Mouse (Mus musculus): ENCODE results near the gene Bglap2. TPM values are rescaled to one million over a fixed set of nuclear protein-coding genes. Genes with fewer than 3 reads are reported as not detected.
"Not testable (repeated sequence)": the region's sequence is repeated elsewhere in the genome, so short reads cannot be mapped to it uniquely, and the experiment has no call there.

The Bglap2 gene
- polyA plus RNA-seq, 1 experiment from 2014 or later, result not detected

- Histone ChIP-seq H3K4me1 (peaks cover 33% of the 10 kb centered on the region), H3K36me3 (peaks cover 49% of the 10 kb centered on the region), H3K4me3 (peak overlapping the region; percentile 71), H3K27ac (peak overlapping the region; percentile 72), H3K9me3 (no peaks in the 10 kb centered on the region), H3K9ac (peak overlapping the region; percentile 53), H3K27me3 (no peaks in the 10 kb centered on the region), H3K4me2 (replicated peaks) (peak overlapping the region; percentile 68)
- WGBS, result 22% methylated on average over 7 of the region's 7 CpGs
- ATAC-seq (ENCODE audit: low FRiP score, low read depth), result no peak
Measured at GRCm38 (mm10) chr3:88410645-88411031, 32.1 kb upstream of the Bglap2 start.

DNA sequence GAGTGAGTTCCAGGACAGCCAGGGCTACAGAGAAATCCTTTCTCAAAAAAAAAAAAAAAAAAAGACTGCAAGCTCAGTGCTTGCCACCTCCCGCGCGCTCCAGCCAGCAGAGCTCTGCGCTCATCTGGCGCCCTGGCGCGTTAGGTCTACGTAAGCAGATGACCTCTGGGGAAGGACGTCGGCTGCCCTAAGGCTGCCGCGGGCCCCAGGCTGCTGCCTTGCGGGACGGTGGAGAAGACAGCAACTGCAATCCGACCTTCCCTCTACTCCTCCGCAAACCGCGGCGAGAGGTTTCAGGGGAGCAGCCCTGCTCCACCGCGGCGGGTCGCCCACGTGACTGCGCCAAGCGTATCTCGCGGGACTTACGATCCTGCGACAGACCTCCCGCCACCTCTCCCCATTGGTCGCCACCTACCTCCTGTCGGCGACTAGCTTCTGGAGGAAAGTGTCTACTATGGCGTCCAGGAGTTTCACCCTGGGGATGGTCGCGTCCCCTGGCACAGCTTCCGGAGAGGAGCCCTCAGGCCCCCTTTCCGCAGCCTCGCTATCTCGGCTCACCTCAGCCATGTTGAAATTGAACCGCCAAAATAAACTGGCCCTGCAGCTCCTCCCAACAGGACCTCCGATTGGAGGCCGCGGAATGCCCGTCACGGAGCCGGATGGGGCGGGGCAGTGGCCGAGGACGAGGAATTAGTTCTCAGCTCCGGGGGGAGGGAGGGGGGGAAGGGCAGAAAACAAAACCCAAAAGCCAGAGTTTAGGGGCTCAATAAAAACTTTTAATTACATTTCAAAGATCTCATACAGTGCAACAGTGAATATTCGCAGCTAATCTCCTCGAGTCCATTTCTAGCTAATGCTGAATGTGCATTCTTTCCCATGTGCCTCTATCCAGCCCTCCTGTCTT is 31.5 kb upstream of the Bglap2 start, which contains the start of gene Pmf1:
TSS of gene Pmf1 (minus strand) at position 591 of the 904 bp plus-strand sequence.
- Histone ChIP-seq H3K4me2 (replicated peaks) (peak within 1 kb of the TSS; percentile 68), H3K27ac (peak within 1 kb of the TSS; percentile 88), H3K36me3 (peaks cover 42% of the 10 kb centered on the region), H3K27me3 (no peaks in the 10 kb centered on the region), H3K9me3 (no peaks in the 10 kb centered on the region), H3K9ac (peak within 1 kb of the TSS; percentile 92), H3K4me1 (peaks cover 33% of the 10 kb centered on the region), H3K4me3 (peak within 1 kb of the TSS; percentile 71)
- ATAC-seq (ENCODE audit: low FRiP score, low read depth), result peak; percentile 94
- WGBS, result under 1% methylated on average over 54 of the region's 54 CpGs

DNA sequence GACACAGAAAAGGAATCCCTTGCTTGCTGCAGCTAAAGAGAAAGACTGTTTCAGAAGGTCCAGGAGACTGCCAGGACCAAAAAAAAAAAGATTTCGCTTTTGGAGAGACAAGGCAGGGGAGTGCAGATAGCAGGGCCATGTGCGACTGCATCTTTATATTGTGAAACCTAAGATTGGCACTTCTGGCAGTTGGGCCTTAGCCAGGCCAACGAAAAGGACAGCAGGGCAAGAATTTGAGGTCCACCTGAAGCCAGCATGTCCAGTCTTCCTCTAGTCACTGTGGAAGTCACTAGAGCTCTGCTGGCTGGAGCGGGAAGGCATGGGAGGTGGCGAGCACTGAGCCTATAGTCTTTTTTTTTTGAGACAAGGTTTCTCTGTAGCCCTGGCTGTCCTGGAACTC is 30.5 kb upstream of the Bglap2 start:
- Histone ChIP-seq H3K9me3 (no peaks in the 10 kb centered on the region), H3K4me3 (peak overlapping the region; percentile 71), H3K27me3 (no peaks in the 10 kb centered on the region), H3K27ac (no peak overlapping the region), H3K36me3 (peaks cover 40% of the 10 kb centered on the region), H3K4me2 (replicated peaks) (peak overlapping the region; percentile 68), H3K9ac (peak overlapping the region; percentile 92), H3K4me1 (peaks cover 33% of the 10 kb centered on the region)
- ATAC-seq (ENCODE audit: low FRiP score, low read depth), result no peak
- 71% methylated on average over 5 of the region's 5 CpGs for whole genome bisulfite sequencing

DNA sequence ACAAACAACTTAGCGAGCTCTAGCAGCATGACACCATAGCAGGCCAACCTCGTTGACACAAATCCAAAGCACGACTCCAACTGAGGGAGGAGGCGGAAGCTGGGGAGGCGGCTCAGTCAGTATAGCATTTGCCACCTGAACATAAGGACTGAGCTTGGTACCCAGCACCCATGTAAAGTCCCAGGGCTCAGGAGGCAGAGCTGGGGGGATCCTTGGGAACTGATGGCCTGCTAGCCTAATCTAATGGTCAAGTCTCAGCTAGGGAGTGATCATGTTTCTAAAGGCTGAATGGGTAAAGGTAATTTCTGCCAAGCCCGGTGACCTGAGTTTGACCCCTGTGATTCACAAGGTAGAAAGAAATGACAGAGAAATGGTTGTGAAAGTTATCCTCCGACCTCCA is 29.0 kb upstream of the Bglap2 start:
- Histone ChIP-seq H3K4me3 (no peak overlapping the region), H3K4me1 (peaks cover 33% of the 10 kb centered on the region), H3K4me2 (replicated peaks) (no peak overlapping the region), H3K27ac (no peak overlapping the region), H3K36me3 (peaks cover 38% of the 10 kb centered on the region), H3K27me3 (no peaks in the 10 kb centered on the region), H3K9me3 (no peaks in the 10 kb centered on the region), H3K9ac (no peak overlapping the region)
- ATAC-seq (ENCODE audit: low FRiP score, low read depth), result no peak
- 60% methylated on average over 7 of the region's 7 CpGs for WGBS

- no peak overlapping the region for H3K9ac ChIP-seq
Measured at GRCm38 (mm10) chr3:88407090-88407489, 28.6 kb upstream of the Bglap2 start.

GRCm38 (mm10) chr3:88403522-88404230 is 25.2 kb upstream of the Bglap2 start:
- H3K4me3 ChIP-seq, result no peak overlapping the region
- H3K4me2 ChIP-seq (replicated peaks), result no peak overlapping the region
- H3K27me3 ChIP-seq, result no peaks in the 10 kb centered on the region
- H3K9me3 ChIP-seq, result no peaks in the 10 kb centered on the region
- H3K36me3 ChIP-seq, result peaks cover 40% of the 10 kb centered on the region
- peaks cover 18% of the 10 kb centered on the region for H3K4me1 ChIP-seq
- no peak overlapping the region for H3K9ac ChIP-seq
- no peak overlapping the region for H3K27ac ChIP-seq
- ATAC-seq (ENCODE audit: low FRiP score, low read depth), result no peak
- 93% methylated on average over 10 of the region's 10 CpGs for WGBS

More at GRCm38 (mm10) chr3:88407090-88407489, 28.6 kb upstream of the Bglap2 start:
- H3K27me3 ChIP-seq, result no peaks in the 10 kb centered on the region
- no peak for ATAC-seq (ENCODE audit: low FRiP score, low read depth)
- no peak overlapping the region for H3K4me2 ChIP-seq (replicated peaks)
- peaks cover 33% of the 10 kb centered on the region for H3K4me1 ChIP-seq
- no peak overlapping the region for H3K27ac ChIP-seq
- H3K36me3 ChIP-seq, result peaks cover 33% of the 10 kb centered on the region
- no peaks in the 10 kb centered on the region for H3K9me3 ChIP-seq
- no peak overlapping the region for H3K4me3 ChIP-seq
- WGBS, result 1% methylated on average over 2 of the region's 2 CpGs

DNA sequence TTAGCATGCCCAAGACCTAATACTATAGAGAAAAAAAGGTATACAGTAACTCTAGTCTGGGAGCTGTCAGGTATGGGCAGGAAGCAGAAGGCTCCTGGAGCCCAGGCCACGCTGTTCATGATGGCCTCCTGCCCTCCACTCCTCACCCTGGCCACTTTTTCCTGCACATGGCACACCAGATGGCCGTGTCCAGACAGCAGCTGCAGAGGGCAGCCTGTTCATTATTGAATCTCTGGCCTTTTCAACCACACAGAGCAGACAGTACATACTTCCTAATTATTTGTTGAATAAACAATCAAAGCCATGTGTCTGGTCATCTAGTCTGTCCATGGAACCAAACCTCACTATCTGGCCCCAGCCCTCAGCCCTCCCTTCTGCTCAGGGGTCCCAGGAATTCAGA is 20.2 kb upstream of the Bglap2 start:
- ATAC-seq (ENCODE audit: low FRiP score, low read depth), result no peak
- Histone ChIP-seq H3K4me2 (replicated peaks) (no peak overlapping the region), H3K9ac (no peak overlapping the region), H3K27me3 (no peaks in the 10 kb centered on the region), H3K9me3 (no peaks in the 10 kb centered on the region), H3K27ac (no peak overlapping the region), H3K36me3 (peaks cover 77% of the 10 kb centered on the region), H3K4me1 (no peaks in the 10 kb centered on the region), H3K4me3 (no peak overlapping the region)
- WGBS, result 70% methylated on average over 2 of the region's 2 CpGs

DNA sequence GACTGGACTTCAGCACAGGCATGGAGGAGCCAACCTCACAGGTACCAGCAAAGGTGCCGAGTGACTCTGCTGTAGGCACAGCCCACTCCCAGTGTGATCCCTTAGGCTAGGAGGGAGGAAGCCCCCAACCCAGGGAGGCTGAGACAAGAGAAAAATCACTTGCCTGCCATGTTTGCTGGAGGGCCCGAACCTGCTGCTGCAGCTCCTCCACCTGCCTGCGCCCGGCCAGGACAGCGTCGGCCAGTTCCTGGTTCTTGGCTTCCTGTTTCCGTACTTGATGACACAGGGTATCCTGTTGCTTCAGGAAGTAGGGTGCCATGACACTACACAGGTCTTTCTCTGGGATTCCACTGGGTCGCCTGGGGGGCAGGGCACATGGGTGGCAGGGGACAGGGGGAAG is 17.2 kb upstream of the Bglap2 start:
- ATAC-seq (ENCODE audit: low FRiP score, low read depth), result no peak
- Histone ChIP-seq H3K4me1 (no peaks in the 10 kb centered on the region), H3K27me3 (no peaks in the 10 kb centered on the region), H3K36me3 (peaks cover 74% of the 10 kb centered on the region), H3K9ac (no peak overlapping the region), H3K4me2 (replicated peaks) (no peak overlapping the region), H3K4me3 (no peak overlapping the region), H3K9me3 (no peaks in the 10 kb centered on the region), H3K27ac (no peak overlapping the region)
- 94% methylated on average over 8 of the region's 8 CpGs for WGBS

GRCm38 (mm10) chr3:88395288-88395687 is 16.8 kb upstream of the Bglap2 start:
- H3K27ac ChIP-seq, result no peak overlapping the region
- no peak overlapping the region for H3K4me3 ChIP-seq
- no peaks in the 10 kb centered on the region for H3K4me1 ChIP-seq
- H3K9ac ChIP-seq, result no peak overlapping the region
- WGBS, result 97% methylated on average over 6 of the region's 6 CpGs
- ATAC-seq (ENCODE audit: low FRiP score, low read depth), result no peak
- H3K4me2 ChIP-seq (replicated peaks), result no peak overlapping the region
- no peaks in the 10 kb centered on the region for H3K9me3 ChIP-seq
- H3K27me3 ChIP-seq, result no peaks in the 10 kb centered on the region
- peaks cover 76% of the 10 kb centered on the region for H3K36me3 ChIP-seq

DNA sequence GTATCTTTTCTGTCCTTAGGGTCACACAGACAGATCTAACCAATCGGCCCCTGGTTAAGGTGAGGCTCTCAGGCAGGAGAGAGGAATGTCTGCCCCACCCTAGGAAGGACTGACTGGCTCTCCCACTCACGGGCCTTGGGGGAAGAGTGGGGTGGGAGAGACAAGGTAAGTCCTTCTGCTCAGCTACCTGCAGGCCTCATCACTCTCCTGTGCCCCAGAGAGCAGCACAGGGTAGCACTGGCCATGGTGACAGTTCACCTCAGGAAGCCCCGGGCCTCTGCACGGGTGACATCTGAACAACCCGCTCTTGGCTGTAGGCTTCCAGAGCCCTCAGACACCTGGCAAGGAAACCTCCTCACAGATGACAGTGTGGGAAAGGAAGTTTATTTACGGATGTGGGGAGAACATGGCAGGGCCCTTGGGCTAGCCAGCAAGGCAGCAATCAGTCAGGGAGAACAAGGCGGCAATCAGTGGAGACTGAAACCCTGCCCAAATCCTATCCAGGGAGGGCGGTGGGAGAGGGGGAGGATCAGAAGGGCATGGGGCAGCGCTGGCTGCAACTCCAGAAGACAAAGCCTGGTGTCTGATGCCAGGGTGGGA is 15.4 kb upstream of the Bglap2 start:
- 91% methylated on average over 9 of the region's 9 CpGs for WGBS
- H3K4me3 ChIP-seq, result no peak overlapping the region
- no peaks in the 10 kb centered on the region for H3K27me3 ChIP-seq
- no peak for ATAC-seq (ENCODE audit: low FRiP score, low read depth)
- H3K4me1 ChIP-seq, result no peaks in the 10 kb centered on the region
- H3K9ac ChIP-seq, result no peak overlapping the region
- H3K4me2 ChIP-seq (replicated peaks), result no peak overlapping the region
- H3K9me3 ChIP-seq, result no peaks in the 10 kb centered on the region
- H3K27ac ChIP-seq, result no peak overlapping the region
- peaks cover 67% of the 10 kb centered on the region for H3K36me3 ChIP-seq

- Histone ChIP-seq H3K4me1 (no peaks in the 10 kb centered on the region; the same call in 1 of the 2 replicates), H3K27me3 (no peaks in the 10 kb centered on the region), H3K4me2 (replicated peaks) (no peak within 1 kb of the TSS), H3K27ac (no peak within 1 kb of the TSS), H3K4me3 (no peak within 1 kb of the TSS), H3K9me3 (no peaks in the 10 kb centered on the region), H3K36me3 (no peaks in the 10 kb centered on the region), H3K9ac (no peak within 1 kb of the TSS)
- ATAC-seq (ENCODE audit: low FRiP score, low read depth), result no peak
- 73% methylated on average over 5 of the region's 5 CpGs for WGBS
Measured at GRCm38 (mm10) chr3:88384364-88384763, 5.9 kb upstream of the Bglap2 start, which contains the start of gene Bglap. TSS of gene Bglap (minus strand) at chr3:88384464.

- peak overlapping the region; percentile 62 for H3K4me2 ChIP-seq (replicated peaks)
- not testable (repeated sequence) for H3K4me3 ChIP-seq; ATAC-seq (ENCODE audit: low FRiP score, low read depth); H3K27ac ChIP-seq; H3K27me3 ChIP-seq; H3K36me3 ChIP-seq; H3K4me1 ChIP-seq; H3K9me3 ChIP-seq; H3K9ac ChIP-seq
- WGBS, result 30% methylated on average over 1 of the region's 7 CpGs
Measured at GRCm38 (mm10) chr3:88382383-88382782, 3.9 kb upstream of the Bglap2 start.

Data from limb, embryonic 13.5 days (tissue).